Mouse (Mus musculus): ENCODE data around the gene Pbx1.

The Pbx1 gene

DNA sequence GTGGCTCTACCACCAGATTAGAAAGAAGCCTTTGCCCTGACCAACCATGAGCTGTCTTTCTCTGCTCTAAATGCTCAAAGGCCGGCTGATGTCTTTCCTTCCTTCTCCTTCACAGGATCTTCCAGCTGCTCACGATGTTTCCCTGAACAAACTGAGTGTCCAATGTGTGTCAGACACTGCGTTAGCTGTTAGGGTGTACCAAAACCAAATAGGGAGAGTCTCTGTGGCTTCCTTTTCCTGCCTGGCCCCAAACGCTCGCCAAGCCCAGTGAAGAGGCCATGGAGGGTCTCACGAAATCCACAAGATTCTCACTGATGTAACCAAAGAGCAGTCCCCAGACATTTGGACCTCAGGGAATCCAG, 47.5 kb downstream of the Pbx1 start:
- no peak for DNase-seq (ENCODE audit: low read depth, low spot score)

- DNase-seq (ENCODE audit: low read depth, low spot score) = no peak
Measured at GRCm38 (mm10) chr1:168383832-168384593, 48.1 kb downstream of the Pbx1 start.

- DNase-seq (ENCODE audit: low read depth, low spot score) = no peak
Measured at GRCm38 (mm10) chr1:168382823-168383157, 49.3 kb downstream of the Pbx1 start.

- DNase-seq (ENCODE audit: low read depth, low spot score) = no peak
Measured at GRCm38 (mm10) chr1:168382106-168382822, 49.8 kb downstream of the Pbx1 start.

- no peak for DNase-seq (ENCODE audit: low read depth, low spot score)
Measured at GRCm38 (mm10) chr1:168381451-168381850, 50.6 kb downstream of the Pbx1 start.

GRCm38 (mm10) chr1:168380241-168380770, 51.8 kb downstream of the Pbx1 start:
- DNase-seq (ENCODE audit: low read depth, low spot score) = no peak

GRCm38 (mm10) chr1:168377650-168378049, 54.4 kb downstream of the Pbx1 start:
- no peak for DNase-seq (ENCODE audit: low read depth, low spot score)

DNA sequence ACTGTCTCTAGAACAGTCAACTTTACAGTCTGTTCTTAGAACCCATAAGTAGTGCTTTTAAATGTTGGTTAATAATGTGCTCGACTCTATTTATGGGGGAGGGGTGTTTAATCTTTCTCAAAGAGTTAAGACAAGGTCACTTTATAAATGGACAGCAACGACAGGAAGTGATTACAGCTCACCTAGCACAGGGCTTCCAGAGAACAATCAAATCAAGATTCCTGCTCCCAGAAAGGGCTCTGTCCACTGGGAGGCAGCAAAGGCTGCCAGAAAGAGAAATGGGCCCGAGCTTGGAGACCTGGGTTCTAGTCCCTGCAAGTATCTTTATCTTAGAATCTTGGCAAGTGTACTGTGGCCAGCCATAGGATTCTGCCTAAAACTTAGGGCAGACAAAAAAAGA, 55.7 kb downstream of the Pbx1 start:
- DNase-seq (ENCODE audit: low read depth, low spot score) = no peak

- DNase-seq (ENCODE audit: low read depth, low spot score) = no peak
Measured at GRCm38 (mm10) chr1:168374953-168375600, 57.0 kb downstream of the Pbx1 start.

GRCm38 (mm10) chr1:168372089-168372488, 60.0 kb downstream of the Pbx1 start:
- no peak for DNase-seq (ENCODE audit: low read depth, low spot score)

DNA sequence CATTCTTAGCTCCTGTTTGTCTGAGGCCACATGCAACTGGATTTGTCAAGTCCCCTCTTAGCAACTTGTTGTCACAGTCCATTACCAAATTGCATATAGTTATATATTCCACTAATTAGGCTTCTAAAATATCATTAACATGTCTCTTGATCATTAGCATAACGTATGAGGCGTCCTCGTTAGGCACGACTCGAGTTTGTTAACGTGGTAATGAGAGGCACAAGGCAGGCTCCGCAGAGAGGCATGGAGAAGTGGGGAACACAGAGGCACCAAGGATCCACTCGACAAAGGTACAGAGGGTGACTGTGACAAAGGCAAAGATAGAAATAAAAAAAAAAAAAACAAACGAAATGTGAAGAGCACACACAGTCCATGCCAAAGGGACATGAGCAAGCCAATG, 61.1 kb downstream of the Pbx1 start:
- DNase-seq (ENCODE audit: low read depth, low spot score) = no peak

- DNase-seq (ENCODE audit: low read depth, low spot score) = no peak
Measured at GRCm38 (mm10) chr1:168366261-168366660, 65.8 kb downstream of the Pbx1 start.

- no peak for DNase-seq (ENCODE audit: low read depth, low spot score)
Measured at GRCm38 (mm10) chr1:168364325-168364724, 67.7 kb downstream of the Pbx1 start.

DNA sequence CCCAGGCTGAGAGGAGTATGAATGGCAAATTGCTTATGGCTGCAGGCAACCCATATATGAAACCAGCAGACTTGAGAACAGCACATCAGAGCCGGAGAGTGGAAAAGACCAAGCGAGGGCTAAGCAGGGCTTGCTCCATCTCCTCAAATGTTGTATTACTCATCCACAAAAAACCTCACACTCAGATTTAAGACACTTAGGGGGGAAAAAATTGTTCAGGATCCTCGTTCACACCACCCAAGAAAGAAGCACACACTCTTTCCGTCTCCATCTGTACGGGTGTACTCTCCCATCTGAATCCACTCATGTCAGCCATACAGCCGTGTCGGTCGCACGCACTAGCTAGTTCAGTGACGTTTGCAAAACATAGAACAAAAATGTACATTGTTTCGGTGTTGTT, 69.0 kb downstream of the Pbx1 start:
- DNase-seq (ENCODE audit: low read depth, low spot score) = no peak

DNA sequence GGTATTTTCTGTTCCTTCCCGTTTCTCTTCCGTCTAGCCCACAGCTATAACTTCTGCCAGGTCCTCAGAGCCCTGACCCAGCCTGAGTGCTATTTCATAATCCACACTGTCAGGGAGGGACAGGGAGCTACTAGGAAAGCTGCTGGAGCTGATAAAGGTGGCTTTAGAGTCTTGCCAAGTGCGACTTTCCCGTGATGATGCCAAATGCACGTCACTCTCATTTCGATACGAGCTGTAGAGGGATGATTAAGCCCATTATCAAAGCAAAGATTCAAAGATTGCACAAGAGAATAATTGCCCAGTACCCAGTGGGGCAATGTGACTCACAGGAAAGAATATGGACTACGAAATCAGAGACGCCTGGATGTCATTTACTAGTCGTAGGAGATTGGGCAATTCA, 69.6 kb downstream of the Pbx1 start:
- no peak for DNase-seq (ENCODE audit: low read depth, low spot score)

DNA sequence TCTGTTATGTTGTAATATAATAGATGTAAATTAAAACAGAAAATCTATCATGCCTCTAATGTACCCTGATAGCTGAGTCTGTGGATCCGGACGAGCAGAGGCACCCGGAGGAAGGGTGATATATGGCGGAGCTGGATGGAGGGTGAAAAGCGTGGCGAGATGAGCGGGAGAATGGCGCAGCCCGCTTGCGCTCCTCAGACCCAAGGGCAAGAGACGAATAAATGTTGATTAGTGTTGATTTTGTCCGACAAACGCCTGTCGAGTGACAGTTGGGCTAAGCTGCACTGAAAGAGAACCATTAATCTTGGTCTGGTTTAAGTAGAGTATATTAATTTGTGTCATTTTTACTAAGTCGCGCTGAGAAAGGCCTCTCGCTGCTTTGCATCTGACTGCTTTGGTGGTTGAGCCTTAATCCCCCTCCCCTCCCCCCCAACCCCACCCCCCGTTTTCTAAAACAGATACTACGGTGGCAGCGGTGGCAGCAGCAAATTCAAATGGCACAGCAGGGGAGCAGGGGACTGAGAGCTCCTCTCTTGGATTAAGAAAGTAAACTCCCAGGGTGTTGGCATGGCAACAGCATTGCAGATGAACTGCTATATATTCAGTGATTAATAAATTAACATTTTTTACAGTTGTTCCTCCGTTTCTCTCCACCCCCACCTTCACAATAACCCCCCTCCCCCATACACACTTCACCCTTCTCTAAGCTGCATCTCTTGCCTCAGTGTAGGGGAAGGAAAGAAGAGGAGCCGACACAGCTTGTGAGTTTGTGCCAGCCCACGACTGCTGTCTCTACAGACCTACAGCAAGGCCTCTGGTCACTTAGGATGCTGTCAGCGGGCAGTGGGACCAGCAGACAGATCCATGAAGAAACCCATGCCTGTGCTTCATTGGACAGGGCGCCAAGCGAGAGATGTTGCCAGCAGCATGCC, 74.1 kb downstream of the Pbx1 start:
- DNase-seq (ENCODE audit: low read depth, low spot score) = no peak

DNA sequence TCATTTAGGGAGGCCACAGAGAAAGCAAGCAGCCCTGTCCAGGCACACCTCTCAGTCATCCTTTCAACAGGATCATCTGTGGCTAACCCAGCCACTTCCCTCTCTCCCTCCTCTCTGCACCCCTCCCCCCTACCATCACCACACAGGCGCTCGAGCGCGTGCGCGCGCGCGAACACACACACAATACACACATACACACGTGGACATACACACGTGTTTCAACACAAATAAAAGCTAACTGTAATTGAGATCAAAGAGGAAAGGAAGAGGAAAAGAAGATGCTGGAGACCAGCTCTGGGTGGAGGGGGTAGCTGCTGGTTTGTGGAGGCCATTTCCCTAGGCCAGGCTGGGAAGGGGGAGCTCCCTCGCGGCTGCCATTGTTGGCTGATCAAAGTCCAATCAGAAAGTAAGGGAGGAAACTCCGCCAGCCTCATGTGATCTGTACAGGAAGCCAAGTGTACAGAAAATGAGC, 75.1 kb downstream of the Pbx1 start:
- no peak for DNase-seq (ENCODE audit: low read depth, low spot score)

DNA sequence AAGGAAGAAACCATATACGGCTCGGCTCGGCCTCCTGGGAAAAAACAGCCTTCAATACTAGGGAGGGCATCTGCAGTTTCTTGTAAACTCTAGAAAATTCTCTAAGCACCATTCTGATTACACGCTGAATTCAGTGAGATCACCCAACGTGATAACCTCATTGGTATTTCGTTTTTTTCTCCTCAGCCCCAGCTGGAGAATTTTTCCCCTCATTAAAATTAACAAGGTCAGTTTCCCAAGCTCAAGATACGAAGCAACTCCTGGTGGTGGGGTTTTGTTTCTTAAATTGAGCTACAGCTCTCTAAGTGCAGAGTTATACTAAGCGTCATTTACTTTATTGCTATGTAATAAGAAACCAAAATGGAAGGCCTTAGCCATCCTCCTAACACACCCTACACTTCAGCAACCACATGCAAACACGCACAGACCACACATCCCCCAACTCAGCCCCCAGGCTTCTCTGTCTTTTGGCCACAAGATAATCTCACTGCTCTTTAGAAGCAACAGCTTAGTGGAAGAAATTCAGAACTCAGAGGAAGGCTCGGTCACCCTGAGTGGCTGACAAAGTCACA, 76.0 kb downstream of the Pbx1 start:
- DNase-seq (ENCODE audit: low read depth, low spot score) = no peak

GRCm38 (mm10) chr1:168354934-168355333, 77.1 kb downstream of the Pbx1 start:
- DNase-seq (ENCODE audit: low read depth, low spot score) = no peak

- DNase-seq (ENCODE audit: low read depth, low spot score) = no peak
Measured at GRCm38 (mm10) chr1:168348036-168348784, 83.9 kb downstream of the Pbx1 start.
